Mouse (Mus musculus): ENCODE measurements around the gene Nfkbib.

DNA sequence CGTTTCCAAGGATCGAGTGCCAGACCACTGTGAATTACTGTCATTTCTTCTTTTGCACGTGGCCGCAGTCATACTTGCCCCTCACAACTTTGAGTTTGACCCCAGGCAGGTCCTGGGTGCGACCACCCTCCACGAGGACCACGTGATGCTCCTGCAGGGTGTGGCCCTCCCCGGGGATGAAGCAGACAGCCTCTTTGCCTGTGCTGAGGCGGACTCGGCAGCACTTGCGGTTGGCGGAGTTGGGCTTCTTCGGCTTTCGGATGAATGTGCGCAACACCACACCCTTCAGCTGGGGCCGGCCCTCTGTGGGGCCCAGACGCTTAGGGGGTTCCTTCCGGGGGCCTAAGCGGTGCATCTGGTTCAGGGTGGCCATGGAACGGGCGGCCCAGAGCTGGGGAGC, 27.5 kb downstream of the Nfkbib start:
- TF ChIP-seq CTCF (IDR thresholded peaks at IDR 0.05; ENCODE audit: control insufficient read depth, insufficient read depth, insufficient replicate concordance, low read depth, low read length) (no peak), POLR2A (IDR thresholded peaks at IDR 0.05; ENCODE audit: control insufficient read depth, low read depth, low read length) (no peak)
